Mouse (Mus musculus) urinary bladder, postnatal 36 days (tissue): ENCODE data around the gene Zfp13.
"Not testable (repeated sequence)": the region's sequence is repeated elsewhere in the genome, so short reads cannot be mapped to it uniquely, and the experiment has no call there.

Experiments used
- DNase-seq, 2 experiments: peaks; one replicate each; pipeline ENCODE4 v3.0.0; 2022; ENCODE audit warnings: low spot score in 2 of 2, mixed read lengths in 1 of 2

Zfp13 gene

DNA sequence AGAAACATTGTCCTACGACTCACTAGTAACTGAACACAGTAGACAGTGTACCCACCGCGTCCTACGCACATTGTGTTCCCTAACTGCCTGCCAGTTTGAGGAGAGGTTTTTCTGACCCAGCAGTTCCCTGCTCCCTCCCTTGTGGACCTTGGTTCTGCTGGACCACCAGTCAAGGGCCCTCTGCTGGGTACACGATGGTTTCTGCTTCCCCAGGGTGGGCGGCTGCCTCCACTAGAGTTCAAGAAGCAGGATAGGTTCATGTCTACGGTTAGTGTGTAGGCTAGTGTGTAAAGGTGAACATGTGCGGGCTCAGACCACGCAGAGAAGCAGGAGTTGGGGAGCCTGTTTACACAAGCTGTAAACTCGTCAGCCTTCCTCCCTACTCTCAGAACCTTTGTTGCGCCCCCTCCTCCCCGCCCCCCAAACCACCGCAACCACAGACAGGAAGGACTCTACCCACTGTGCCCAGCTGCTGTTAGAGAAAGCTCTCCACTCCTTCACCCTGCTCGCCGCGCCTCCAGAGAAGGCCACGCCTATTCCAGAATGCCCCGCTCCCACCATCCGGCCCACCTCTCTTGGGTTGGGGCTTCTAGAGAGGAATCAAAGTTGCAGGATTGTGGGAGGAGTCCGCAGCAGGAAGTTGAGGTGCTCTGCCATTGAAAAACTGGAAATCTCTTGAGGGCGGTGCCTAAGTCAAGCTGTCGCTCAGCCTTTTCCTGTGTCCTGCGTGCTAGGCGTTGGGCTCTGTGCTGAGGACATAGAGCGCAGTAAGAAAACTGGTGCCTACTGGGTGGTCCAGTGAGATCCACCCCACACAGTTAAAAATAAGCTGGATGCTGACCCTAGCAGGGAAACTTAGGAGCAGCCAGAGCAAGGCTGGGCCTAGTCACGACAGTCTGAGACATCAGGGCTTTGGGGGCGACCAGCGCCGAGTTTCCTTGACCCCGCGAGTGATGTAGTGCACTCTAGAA lies at the start of gene Zfp13:
Gene Zfp13, minus strand, starts transcription at position 906 of the 971 bp plus-strand sequence.
- DNase-seq = peak; percentile 73 to 89

DNA sequence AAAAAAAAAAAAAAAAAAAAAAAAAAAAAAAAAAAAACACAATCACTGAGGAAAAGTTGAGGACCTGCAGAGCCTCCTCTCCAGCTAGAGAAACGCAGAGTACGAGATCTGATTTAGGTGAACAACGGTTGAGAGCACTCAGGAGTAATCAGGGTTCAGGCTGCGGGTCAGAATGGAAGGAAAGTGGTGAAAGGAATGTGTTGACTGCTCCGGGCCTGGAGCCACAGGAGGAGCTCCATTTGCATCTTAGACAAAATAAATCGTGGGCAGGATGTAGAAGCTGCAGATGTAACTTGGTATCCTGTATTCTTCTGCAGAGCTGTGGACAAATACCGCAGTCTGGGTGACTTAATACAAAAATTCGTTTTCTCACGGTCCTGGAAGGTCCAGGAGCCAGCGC lies 46.6 kb upstream of the Zfp13 start:
- no peak for DNase-seq

DNA sequence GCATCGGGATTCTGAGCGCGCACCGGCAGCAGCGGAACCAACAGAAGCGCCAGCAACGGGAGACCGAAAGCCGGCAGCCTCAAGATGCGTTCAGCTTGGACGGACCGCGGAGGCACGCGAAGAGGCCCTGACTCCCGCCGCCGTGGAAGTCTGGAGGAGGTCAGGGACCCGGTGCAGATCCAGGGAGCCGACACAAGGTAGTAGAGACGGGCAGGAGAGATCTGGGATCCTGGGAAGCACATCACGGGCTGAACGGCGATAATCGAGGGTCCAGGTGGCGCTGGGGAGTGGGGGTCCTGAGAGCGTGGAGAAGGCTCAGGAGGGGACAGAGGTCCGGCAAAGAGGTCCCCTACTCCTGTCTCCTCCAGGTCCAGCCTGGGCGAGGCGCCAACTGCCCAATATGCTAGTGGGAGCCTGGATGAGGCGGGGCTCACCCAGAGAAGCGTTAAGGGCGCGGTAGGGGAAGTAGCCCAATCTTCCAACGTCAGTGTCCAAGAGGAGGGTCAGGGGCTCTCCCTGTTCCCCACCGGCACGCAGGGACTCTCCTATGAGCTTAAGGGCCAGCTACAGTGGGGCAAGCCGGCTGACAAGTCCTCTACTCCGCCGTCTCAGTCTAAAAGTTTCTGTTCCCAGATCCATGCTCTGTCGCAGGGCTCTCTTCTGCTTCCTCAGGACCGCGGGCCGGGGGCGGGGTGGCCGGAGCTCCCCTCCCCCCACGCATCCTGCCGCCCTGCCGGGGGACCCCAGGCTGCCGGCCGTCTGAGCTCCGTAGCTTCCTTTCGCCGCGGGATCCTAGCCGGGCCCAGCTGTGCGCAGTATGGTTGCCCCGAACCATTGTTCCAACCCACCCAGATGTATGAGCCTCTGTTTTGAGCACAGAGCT lies 45.6 kb upstream of the Zfp13 start, which contains the start of gene Mmp25:
Gene Mmp25, minus strand, starts transcription at position 665 of the 883 bp plus-strand sequence.
- DNase-seq = no peak

DNA sequence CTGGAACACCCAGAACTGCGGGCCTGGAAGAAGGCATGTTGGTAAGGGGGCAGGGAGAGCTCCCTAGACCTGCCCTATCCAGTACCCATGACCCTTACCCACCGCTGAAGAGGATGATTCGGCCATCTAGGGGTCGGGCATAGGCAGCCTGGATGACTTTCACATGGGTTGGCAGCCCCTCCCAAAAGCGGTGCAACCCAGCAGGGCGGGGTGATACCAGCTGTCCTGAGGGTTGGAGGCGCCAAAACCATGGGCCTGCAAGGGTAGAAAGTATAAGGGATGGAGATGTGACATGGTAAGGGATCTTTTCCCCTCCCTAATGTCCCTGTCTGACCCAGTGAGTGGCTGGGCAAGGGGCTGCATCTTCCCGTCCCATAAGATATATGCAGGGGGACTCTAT lies 32.0 kb upstream of the Zfp13 start:
- DNase-seq = no peak

DNA sequence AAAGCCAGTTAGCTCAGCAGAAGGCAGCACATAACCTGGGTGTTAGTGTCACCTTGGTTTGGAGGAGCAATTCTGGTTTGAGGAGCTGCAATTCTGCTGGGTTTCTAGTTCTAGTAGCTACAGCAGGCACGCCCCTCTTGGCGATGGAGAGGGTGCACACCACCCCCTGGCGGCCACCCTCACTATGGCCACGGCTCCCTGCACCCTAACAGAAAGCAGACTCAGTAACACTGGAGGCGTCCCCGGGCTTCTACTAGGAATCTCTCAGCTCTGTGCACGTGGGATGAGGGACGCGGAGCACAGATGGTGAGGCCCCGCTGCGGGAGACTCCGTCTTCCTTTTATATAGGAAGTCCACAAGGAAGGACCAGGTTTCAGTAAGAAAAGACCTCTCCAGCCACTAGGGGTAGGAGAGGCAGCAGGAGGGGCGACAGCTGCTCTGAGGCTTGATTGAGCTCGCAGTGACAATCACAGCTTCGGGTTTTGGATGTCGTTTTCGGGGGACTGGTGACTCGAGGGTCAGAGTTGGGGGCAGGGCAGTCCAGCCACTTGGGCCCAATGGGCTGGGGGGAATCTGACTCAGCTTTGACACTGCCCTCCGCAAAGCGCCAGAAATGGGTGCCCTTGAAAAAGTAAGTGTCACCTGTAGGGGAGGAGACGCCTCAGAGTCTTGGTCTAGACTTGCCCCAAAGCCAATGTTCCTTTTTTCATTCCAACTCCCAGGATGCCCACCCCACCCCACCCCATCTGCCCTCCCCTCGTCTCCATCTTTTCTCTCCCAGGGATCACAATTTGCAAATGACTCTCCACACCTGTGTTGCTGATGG lies 31.1 kb upstream of the Zfp13 start:
- DNase-seq = peak; percentile 74 to 81

DNA sequence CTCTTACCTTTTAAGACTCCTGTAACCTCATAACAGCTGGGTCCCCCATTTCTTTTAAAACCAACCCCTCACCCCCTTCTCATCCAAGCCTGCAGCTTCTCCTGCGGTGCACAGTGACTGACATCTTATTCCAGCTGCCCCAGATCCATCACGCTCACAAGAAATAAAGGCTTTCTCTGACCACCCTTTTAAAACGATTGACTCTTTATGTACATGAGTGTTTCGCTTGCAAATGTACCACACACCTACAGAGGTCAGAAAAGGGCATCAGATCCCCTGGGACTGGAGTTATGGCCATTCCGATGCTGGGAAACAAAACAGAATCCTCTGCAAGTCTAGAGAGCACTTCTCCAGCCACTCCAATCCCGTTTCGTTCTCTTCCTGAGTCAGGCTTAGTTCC lies 28.5 kb upstream of the Zfp13 start:
- DNase-seq = no peak

DNA sequence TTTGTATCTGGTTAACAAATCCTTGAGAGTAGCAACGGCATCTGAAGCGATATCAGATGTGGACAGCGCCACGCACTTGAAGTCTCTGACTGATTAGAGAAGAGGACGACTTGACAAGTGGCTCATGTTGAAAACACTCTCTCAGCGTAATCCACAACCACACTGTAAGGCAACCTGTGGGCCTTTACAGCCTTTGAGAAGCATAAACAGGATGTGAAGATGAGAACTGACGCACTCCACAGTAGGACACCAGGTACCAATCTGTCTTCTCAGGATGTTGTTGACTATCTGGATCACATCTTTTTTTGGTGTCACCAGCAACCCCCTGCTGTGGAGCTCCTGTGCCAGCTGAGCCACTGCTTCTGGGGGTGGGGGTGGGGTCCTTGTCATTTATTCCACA lies 21.1 kb upstream of the Zfp13 start:
- no peak for DNase-seq

DNA sequence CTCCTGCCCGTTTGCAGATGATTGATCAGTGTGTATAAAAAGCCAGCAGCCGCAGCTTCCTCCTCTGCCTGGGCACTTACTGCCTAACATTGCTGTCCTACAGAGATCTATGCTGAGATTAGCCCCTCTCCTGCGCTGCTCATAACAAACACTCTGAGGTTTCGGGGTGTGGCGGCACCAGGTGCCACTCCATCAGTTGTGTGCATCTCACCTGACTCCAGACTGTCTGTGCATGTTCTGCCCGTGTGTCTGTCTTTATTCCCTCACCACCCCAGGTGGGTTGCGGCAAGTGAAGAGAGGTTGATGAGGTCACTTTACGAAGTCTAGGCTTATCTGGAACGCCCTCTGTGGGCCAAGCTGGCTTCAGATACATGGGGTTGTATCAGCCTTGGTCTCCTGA lies 17.8 kb upstream of the Zfp13 start:
- DNase-seq = no peak

DNA sequence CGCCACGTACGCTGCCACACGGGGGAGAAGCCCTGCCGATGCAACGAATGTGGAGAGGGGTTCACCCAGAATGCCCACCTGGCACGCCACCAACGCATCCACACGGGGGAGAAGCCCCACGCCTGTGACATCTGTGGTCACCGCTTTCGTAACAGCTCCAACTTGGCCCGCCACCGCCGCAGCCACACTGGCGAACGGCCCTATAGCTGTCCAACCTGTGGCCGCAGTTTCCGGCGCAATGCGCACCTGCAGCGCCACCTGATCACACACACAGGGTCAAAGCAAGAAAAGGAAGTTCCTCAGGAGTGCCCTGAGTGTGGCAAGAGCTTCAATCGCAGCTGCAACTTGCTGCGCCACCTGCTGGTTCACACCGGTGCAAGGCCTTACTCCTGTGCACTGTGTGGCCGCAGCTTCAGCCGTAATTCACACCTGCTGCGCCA lies 11.1 kb upstream of the Zfp13 start:
- DNase-seq = peak; percentile 41 to 58

DNA sequence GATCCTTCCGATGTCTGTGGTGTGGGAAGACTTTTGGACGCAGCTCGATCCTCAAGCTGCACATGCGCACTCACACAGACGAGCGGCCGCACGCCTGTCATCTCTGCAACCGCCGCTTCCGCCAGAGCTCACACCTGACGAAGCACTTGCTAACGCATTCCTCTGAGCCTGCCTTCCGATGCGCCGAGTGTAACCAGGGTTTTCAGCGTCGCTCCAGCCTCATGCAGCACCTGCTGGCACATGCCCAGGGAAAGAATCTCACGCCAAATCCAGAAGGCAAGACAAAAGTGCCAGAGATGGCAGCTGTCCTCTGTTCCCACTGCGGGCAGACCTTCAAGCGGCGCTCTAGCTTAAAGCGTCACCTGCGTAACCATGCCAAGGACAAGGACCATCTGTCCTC lies 10.3 kb upstream of the Zfp13 start:
- DNase-seq = no peak

DNA sequence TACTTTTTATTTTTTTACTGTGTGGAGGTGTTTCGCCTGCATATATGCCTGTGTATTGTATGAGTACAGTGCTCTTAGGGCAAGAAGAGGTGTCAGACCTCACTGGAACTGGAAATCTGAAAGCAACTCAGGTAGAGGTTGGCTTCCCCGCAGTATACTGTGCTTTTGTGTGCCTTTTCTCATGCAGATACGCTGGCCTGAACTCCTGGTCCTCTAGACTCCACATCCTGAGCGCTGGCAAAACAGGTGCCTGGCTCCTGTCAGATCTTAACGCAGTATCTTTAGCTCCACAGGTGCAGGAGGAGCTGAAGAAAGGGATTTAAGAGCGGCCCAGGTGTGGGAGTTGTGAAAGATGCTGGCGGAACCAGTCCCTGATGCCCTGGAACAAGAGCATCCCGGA lies 5.9 kb upstream of the Zfp13 start:
- DNase-seq = no peak

DNA sequence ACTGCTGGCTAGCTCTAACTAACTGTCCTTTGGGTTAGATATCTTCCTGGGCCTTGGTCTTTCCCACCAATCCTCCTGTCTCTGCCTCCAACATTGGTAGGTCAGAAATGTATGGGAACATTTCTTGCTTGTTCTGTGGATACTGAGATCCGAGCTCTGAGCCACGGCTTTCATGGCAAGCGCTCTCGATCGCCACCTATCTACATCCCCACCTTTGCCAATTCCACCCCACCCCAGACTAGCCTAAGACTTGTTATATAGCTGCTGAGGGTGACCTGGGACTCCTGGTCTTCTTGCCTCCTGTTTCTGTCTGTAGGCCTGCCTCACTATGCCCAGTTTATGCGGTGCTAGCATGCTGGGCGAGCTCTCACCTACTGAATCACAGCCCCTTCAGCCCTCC lies 5.1 kb upstream of the Zfp13 start:
- DNase-seq = no peak

DNA sequence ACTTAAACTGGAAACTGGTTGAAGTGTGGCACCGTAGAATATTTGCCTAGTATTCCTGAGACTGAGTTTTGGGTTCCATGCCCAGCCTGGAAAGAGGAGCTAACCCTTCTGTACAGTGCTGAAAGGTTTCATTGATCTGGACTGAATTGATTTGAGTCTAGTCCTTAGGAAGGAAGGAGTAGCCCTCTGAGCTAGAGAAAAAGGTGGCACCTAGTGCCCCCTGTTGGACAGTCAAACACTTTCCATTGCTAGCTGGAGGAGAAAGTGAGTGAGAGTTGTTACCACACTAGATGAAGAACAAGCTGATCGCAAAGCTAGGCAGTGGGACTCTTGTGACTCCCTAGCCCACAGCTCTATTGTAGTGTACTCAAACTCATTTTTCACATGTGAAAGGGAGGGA lies 4.3 kb upstream of the Zfp13 start:
- no peak for DNase-seq

DNA sequence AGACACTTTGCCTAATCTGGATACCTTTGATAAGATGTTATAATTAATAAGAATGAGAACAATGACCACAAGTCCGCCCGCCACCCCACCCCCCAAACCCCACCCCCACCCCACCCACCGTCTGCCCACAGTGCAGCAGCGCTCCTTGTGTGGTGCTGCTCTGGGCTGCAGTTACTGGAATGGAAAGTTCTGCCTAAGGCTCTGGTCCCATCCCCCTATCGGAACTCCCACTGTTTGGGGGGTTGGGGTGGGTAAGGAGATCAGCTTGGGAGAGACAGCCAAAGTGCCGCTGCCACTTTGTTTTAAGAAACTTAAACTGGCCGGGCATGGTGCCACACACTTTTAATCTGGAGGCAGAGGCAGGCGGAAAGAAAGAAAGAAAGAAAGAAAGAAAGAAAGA lies 3.8 kb upstream of the Zfp13 start:
- DNase-seq = no peak

DNA sequence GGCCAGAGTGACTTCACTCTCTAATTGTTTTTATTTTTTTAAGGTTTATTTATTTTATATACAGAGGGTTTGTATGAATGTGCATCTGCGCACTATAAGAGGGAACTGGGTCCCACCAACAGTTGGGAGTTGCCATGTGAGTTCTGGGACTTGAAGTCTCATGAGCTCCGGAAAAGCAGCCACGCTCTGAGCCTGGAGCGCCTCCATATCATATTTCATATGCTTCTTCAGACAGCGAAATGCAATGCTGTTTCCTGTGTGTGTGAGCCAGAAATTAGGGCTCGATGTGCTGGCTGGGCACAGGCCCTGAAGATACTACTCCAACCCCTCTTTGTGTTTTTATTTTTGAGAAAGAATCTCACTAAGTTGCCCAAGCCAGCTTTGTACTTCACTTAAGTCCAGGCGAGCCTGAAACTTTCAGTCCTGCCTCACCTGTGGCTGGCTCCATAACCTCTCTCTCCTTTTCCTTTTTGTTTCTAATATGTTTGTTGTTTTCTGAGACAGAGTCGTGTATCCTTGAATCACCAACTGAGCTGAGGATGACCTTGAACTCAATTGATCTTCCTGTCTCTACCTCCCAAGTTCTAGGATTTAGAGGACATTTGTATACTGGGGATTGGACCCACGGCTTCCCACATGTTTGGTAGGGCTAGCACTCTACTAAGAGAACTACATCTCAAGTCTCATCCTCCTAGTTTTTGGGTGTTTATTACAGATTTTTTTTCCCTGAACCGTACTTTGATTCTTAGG lies 2.7 kb upstream of the Zfp13 start:
- no peak for DNase-seq

DNA sequence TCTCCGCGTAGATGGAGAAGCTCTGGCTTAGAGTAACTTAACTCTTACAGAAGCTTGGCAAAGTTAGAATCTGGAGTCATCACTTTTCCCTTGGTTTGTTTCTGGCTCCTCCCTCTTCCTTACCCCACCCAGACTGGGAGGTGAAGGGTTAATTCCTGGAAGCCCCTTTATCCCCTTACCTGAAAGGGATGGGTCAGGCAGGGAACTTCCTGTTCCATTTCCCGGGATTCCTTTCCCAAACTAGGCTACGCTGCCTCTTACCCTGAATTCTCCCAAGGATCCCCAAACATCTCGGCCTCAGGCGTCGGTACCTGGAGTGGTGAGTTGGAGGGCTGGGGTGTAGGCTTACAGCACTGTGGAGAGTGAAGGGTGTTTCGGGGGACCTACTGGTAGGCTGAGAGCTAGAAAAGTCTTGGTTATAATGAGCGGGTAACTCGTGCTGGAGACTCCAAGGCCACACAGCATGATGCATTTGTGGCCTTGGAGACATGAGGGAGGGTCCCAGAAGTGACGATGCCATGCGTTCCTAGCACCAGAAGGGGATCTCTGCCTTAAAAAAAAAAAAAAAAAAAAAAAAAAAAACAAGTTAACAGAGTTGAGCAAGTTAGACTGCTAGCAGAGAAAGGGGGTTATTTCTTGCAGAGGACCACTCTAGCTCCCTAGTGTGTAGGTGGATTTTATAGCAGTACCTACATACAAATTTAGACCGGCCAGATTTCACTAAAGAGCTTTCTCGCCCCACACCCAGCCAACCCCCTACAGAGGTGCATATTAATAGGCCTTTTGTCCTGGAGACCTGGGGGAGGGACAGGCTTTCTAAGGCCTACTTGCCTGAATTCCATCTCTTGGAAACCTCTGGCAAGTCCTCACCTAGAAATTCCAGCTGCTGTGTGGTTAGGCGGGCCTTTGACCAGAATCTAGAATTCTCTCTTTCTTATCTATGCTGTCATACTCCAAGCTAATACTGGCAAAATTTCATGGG lies 1.6 kb upstream of the Zfp13 start, which contains the start of gene Zscan10:
Gene Zscan10, plus strand, starts transcription at position 216 of the 982 bp plus-strand sequence.
- DNase-seq = no peak

DNA sequence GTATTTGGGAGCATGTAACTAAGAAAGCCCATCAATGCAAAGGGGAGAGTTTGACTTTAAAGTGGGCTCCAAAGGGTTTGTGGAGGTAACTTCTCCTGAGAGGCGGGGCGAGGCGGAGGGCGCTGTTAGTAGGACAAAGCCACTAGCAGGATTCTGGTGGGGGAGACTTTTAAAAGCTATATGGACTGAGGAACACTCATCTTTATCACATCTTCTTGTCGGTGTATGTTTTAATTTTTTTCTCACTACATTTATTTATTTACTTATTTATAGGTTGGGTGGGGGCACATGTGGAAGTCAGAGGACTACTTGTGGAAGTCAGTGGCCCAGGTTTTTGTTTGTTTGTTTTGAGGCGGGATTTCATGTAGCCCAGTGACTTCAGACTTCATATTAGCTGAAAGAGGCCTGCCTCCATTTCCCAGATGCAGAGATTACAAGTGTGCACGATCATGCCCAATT lies 347 bp upstream of the Zfp13 start:
- DNase-seq = no peak

DNA sequence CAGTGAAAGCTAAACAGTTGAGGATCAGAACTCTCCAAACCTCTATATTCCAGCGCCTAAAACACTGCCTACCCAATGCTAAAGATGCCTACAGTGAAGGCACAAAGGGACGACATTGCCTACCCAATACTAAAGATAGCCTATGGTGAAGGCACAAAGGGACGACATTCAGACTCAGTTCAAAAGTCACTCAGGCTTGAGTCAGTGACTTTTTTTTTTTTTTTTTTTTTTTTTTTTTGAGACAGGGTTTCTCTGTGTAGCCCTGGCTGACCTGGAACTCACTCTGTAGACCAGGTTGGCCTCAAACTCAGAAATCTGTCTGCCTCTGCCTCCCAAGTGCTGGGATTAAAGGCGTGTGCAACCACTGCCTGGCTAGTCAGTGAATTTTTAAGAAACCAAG lies 4.1 kb downstream of the Zfp13 start:
- not testable (repeated sequence) for DNase-seq

DNA sequence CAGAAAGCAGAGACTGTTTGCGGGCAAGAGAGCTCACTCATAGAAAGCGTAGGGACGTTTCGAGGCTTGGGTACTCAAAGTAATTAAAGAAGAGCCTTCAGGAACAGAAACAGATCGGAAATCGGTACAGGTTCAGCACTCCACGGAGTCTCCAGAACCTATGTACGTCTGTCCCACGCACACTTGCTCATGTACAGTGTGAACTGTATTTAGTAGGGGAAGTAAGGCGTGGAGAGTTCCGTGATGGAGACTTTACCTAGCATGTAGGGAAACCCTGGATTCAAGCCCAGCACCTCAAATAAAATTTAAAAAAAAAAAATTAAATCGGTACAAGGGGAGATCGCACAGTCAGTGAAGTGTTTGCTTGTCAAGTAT lies 6.4 kb downstream of the Zfp13 start:
- no peak for DNase-seq
